Mouse (Mus musculus): ENCODE data around the gene Sod1. TPM values are rescaled to one million over a fixed set of nuclear protein-coding genes. Genes with fewer than 3 reads are reported as not detected.
"Not testable (repeated sequence)": the region's sequence is repeated elsewhere in the genome, so short reads cannot be mapped to it uniquely, and the experiment has no call there.

Gene Sod1
- total and polyA plus RNA-seq, 2 experiments, result 1,360 to 1,719 TPM

- Histone ChIP-seq H3K9ac (ENCODE audit: low read depth, low read length) (no peak overlapping the region), H3K27ac (replicated peaks; ENCODE audit: insufficient read depth, low read depth, low read length) (no peak overlapping the region), H3K79me2 (ENCODE audit: control insufficient read depth, insufficient read depth, low read length) (no peaks in the 10 kb centered on the region; the same call in 1 of the 2 replicates), H3K36me3 (ENCODE audit: control insufficient read depth, insufficient read depth, low read length) (peaks cover 67% of the 10 kb centered on the region), H3K4me3 (ENCODE audit: insufficient read depth, low read depth, low read length) (no peak overlapping the region), H3K27me3 (ENCODE audit: control insufficient read depth, insufficient read depth, low read length) (no peaks in the 10 kb centered on the region), H3K4me1 (ENCODE audit: control insufficient read depth, insufficient read depth, low read length) (no peaks in the 10 kb centered on the region)
- TF ChIP-seq CTCF (IDR thresholded peaks at IDR 0.05; ENCODE audit: low read depth, low read length) (no peak), POLR2A (IDR thresholded peaks at IDR 0.05; ENCODE audit: extremely low read depth, insufficient read depth, low read length) (no peak)
- DNase-seq (ENCODE audit: extremely low read depth, low read depth, low spot score), result no peak
- 89% methylated on average over 17 of the region's 17 CpGs for WGBS
Measured at GRCm38 (mm10) chr16:90242426-90243304, 22.1 kb downstream of the Sod1 start.

- TF ChIP-seq POLR2A (IDR thresholded peaks at IDR 0.05; ENCODE audit: extremely low read depth, insufficient read depth, low read length) (no peak), CTCF (IDR thresholded peaks at IDR 0.05; ENCODE audit: low read depth, low read length) (no peak)
Measured at GRCm38 (mm10) chr16:90250099-90250498, 29.5 kb downstream of the Sod1 start.

GRCm38 (mm10) chr16:90251256-90251655 is 30.7 kb downstream of the Sod1 start:
- not testable (repeated sequence) for H3K4me1 ChIP-seq (ENCODE audit: control insufficient read depth, insufficient read depth, low read length)
- WGBS, result 91% methylated on average over 3 of the region's 3 CpGs
- H3K36me3 ChIP-seq (ENCODE audit: control insufficient read depth, insufficient read depth, low read length), result peaks cover 59% of the 10 kb centered on the region

More at GRCm38 (mm10) chr16:90250099-90250498, 29.5 kb downstream of the Sod1 start:
- no peak overlapping the region for H3K4me3 ChIP-seq (ENCODE audit: insufficient read depth, low read depth, low read length)
- H3K27ac ChIP-seq (replicated peaks; ENCODE audit: insufficient read depth, low read depth, low read length), result no peak overlapping the region
- H3K27me3 ChIP-seq (ENCODE audit: control insufficient read depth, insufficient read depth, low read length), result no peaks in the 10 kb centered on the region
- H3K36me3 ChIP-seq (ENCODE audit: control insufficient read depth, insufficient read depth, low read length), result peaks cover 61% of the 10 kb centered on the region
- no peaks in the 10 kb centered on the region; the same call in 1 of the 2 replicates for H3K79me2 ChIP-seq (ENCODE audit: control insufficient read depth, insufficient read depth, low read length)
- H3K9ac ChIP-seq (ENCODE audit: low read depth, low read length), result no peak overlapping the region
- no peaks in the 10 kb centered on the region for H3K4me1 ChIP-seq (ENCODE audit: control insufficient read depth, insufficient read depth, low read length)
- no peak for DNase-seq (ENCODE audit: extremely low read depth, low read depth, low spot score)
- 83% methylated on average over 7 of the region's 7 CpGs for WGBS

GRCm38 (mm10) chr16:90252521-90252920 is 32.0 kb downstream of the Sod1 start:
- no peaks in the 10 kb centered on the region for H3K27me3 ChIP-seq (ENCODE audit: control insufficient read depth, insufficient read depth, low read length)
- 91% methylated on average over 2 of the region's 2 CpGs for WGBS
- H3K36me3 ChIP-seq (ENCODE audit: control insufficient read depth, insufficient read depth, low read length), result peaks cover 64% of the 10 kb centered on the region
- H3K27ac ChIP-seq (replicated peaks; ENCODE audit: insufficient read depth, low read depth, low read length), result no peak overlapping the region
- H3K4me3 ChIP-seq (ENCODE audit: insufficient read depth, low read depth, low read length), result no peak overlapping the region
- TF ChIP-seq POLR2A (IDR thresholded peaks at IDR 0.05; ENCODE audit: extremely low read depth, insufficient read depth, low read length) (no peak), CTCF (IDR thresholded peaks at IDR 0.05; ENCODE audit: low read depth, low read length) (no peak)
- DNase-seq (ENCODE audit: extremely low read depth, low read depth, low spot score), result no peak
- no peak overlapping the region for H3K9ac ChIP-seq (ENCODE audit: low read depth, low read length)
- H3K79me2 ChIP-seq (ENCODE audit: control insufficient read depth, insufficient read depth, low read length), result no peaks in the 10 kb centered on the region; the same call in 1 of the 2 replicates
- no peaks in the 10 kb centered on the region for H3K4me1 ChIP-seq (ENCODE audit: control insufficient read depth, insufficient read depth, low read length)

More at GRCm38 (mm10) chr16:90251256-90251655, 30.7 kb downstream of the Sod1 start:
- not testable (repeated sequence) for H3K4me3 ChIP-seq (ENCODE audit: insufficient read depth, low read depth, low read length); H3K27me3 ChIP-seq (ENCODE audit: control insufficient read depth, insufficient read depth, low read length); DNase-seq (ENCODE audit: extremely low read depth, low read depth, low spot score); H3K27ac ChIP-seq (replicated peaks; ENCODE audit: insufficient read depth, low read depth, low read length); H3K79me2 ChIP-seq (ENCODE audit: control insufficient read depth, insufficient read depth, low read length); H3K9ac ChIP-seq (ENCODE audit: low read depth, low read length)

GRCm38 (mm10) chr16:90258950-90259349 is 38.4 kb downstream of the Sod1 start:
- H3K36me3 ChIP-seq (ENCODE audit: control insufficient read depth, insufficient read depth, low read length), result peaks cover 49% of the 10 kb centered on the region
- WGBS, result 90% methylated on average over 7 of the region's 7 CpGs
- TF ChIP-seq CTCF (IDR thresholded peaks at IDR 0.05; ENCODE audit: low read depth, low read length), result no peak
- no peak for TF ChIP-seq POLR2A (IDR thresholded peaks at IDR 0.05; ENCODE audit: extremely low read depth, insufficient read depth, low read length)

GRCm38 (mm10) chr16:90259623-90260022 is 39.1 kb downstream of the Sod1 start:
- Histone ChIP-seq H3K9ac (ENCODE audit: low read depth, low read length) (no peak overlapping the region), H3K27me3 (ENCODE audit: control insufficient read depth, insufficient read depth, low read length) (no peaks in the 10 kb centered on the region), H3K36me3 (ENCODE audit: control insufficient read depth, insufficient read depth, low read length) (peaks cover 44% of the 10 kb centered on the region), H3K4me3 (ENCODE audit: insufficient read depth, low read depth, low read length) (no peak overlapping the region), H3K79me2 (ENCODE audit: control insufficient read depth, insufficient read depth, low read length) (peaks cover 10% of the 10 kb centered on the region; the same call in 1 of the 2 replicates), H3K4me1 (ENCODE audit: control insufficient read depth, insufficient read depth, low read length) (peaks cover 5% of the 10 kb centered on the region), H3K27ac (replicated peaks; ENCODE audit: insufficient read depth, low read depth, low read length) (no peak overlapping the region)
- no peak for DNase-seq (ENCODE audit: extremely low read depth, low read depth, low spot score)
- TF ChIP-seq POLR2A (IDR thresholded peaks at IDR 0.05; ENCODE audit: extremely low read depth, insufficient read depth, low read length) (no peak), CTCF (IDR thresholded peaks at IDR 0.05; ENCODE audit: low read depth, low read length) (no peak)
- 79% methylated on average over 5 of the region's 5 CpGs for WGBS

More at GRCm38 (mm10) chr16:90258950-90259349, 38.4 kb downstream of the Sod1 start:
- H3K9ac ChIP-seq (ENCODE audit: low read depth, low read length), result no peak overlapping the region
- H3K27me3 ChIP-seq (ENCODE audit: control insufficient read depth, insufficient read depth, low read length), result no peaks in the 10 kb centered on the region
- DNase-seq (ENCODE audit: extremely low read depth, low read depth, low spot score), result no peak
- no peak overlapping the region for H3K27ac ChIP-seq (replicated peaks; ENCODE audit: insufficient read depth, low read depth, low read length)
- no peak overlapping the region for H3K4me3 ChIP-seq (ENCODE audit: insufficient read depth, low read depth, low read length)
- H3K4me1 ChIP-seq (ENCODE audit: control insufficient read depth, insufficient read depth, low read length), result peaks cover 3% of the 10 kb centered on the region
- peaks cover 7% of the 10 kb centered on the region; the same call in 1 of the 2 replicates for H3K79me2 ChIP-seq (ENCODE audit: control insufficient read depth, insufficient read depth, low read length)

Measured in liver, adult 2 months (tissue).